Mouse (Mus musculus): ENCODE measurements at regions not wholly inside any gene's neighbourhood (a gene's known extent, or its start where the extent isn't known, plus 50 kb on each side); places are given as distances from the start of the nearest gene placed in this dataset.

- Histone ChIP-seq H3K27ac (ENCODE audit: low read depth, low read length) (no peak overlapping the region), H3K4me3 (ENCODE audit: low read length) (no peak overlapping the region), H3K4me2 (replicated peaks; ENCODE audit: low read depth, low read length) (no peak overlapping the region), H3K36me3 (ENCODE audit: control insufficient read depth, insufficient read depth, low read length) (no peaks in the 10 kb centered on the region), H3K4me1 (ENCODE audit: control insufficient read depth, insufficient read depth, low read length) (no peaks in the 10 kb centered on the region), H3K9ac (ENCODE audit: low read depth, low read length) (no peak overlapping the region), H3K27me3 (ENCODE audit: control insufficient read depth, insufficient read depth, low read length) (no peaks in the 10 kb centered on the region), H3K9me3 (ENCODE audit: control insufficient read depth, low read length) (no peaks in the 10 kb centered on the region)
- 28% methylated on average over 5 of the region's 5 CpGs for WGBS
- no peak for ATAC-seq (ENCODE audit: low FRiP score, low TSS enrichment)
These were observed 395.8 kb upstream of the Fam92a start for GRCm38 (mm10) chr4:12567643-12568042.

GRCm38 (mm10) chr4:12563016-12563415 lies 391.2 kb upstream of the Fam92a start:
- WGBS: 60% methylated on average over 1 of the region's 1 CpGs
- no peak overlapping the region for H3K4me3 ChIP-seq (ENCODE audit: low read length)
- no peaks in the 10 kb centered on the region for H3K9me3 ChIP-seq (ENCODE audit: control insufficient read depth, low read length)
- no peaks in the 10 kb centered on the region for H3K4me1 ChIP-seq (ENCODE audit: control insufficient read depth, insufficient read depth, low read length)
- H3K27ac ChIP-seq (ENCODE audit: low read depth, low read length): no peak overlapping the region
- H3K27me3 ChIP-seq (ENCODE audit: control insufficient read depth, insufficient read depth, low read length): no peaks in the 10 kb centered on the region
- H3K36me3 ChIP-seq (ENCODE audit: control insufficient read depth, insufficient read depth, low read length): no peaks in the 10 kb centered on the region
- no peak for ATAC-seq (ENCODE audit: low FRiP score, low TSS enrichment)
- H3K9ac ChIP-seq (ENCODE audit: low read depth, low read length): no peak overlapping the region
- no peak overlapping the region for H3K4me2 ChIP-seq (replicated peaks; ENCODE audit: low read depth, low read length)

GRCm38 (mm10) chr4:12560546-12560945 lies 388.7 kb upstream of the Fam92a start:
- H3K36me3 ChIP-seq (ENCODE audit: control insufficient read depth, insufficient read depth, low read length): no peaks in the 10 kb centered on the region
- no peak for ATAC-seq (ENCODE audit: low FRiP score, low TSS enrichment)
- WGBS: 69% methylated on average over 3 of the region's 3 CpGs
- no peak overlapping the region for H3K4me2 ChIP-seq (replicated peaks; ENCODE audit: low read depth, low read length)
- H3K27me3 ChIP-seq (ENCODE audit: control insufficient read depth, insufficient read depth, low read length): no peaks in the 10 kb centered on the region
- H3K9me3 ChIP-seq (ENCODE audit: control insufficient read depth, low read length): no peaks in the 10 kb centered on the region
- no peak overlapping the region for H3K27ac ChIP-seq (ENCODE audit: low read depth, low read length)
- H3K4me3 ChIP-seq (ENCODE audit: low read length): no peak overlapping the region
- H3K9ac ChIP-seq (ENCODE audit: low read depth, low read length): no peak overlapping the region
- H3K4me1 ChIP-seq (ENCODE audit: control insufficient read depth, insufficient read depth, low read length): no peaks in the 10 kb centered on the region

GRCm38 (mm10) chr4:12560015-12560414 lies 388.2 kb upstream of the Fam92a start:
- no peak overlapping the region for H3K4me2 ChIP-seq (replicated peaks; ENCODE audit: low read depth, low read length)
- H3K9ac ChIP-seq (ENCODE audit: low read depth, low read length): no peak overlapping the region
- H3K27ac ChIP-seq (ENCODE audit: low read depth, low read length): no peak overlapping the region
- no peaks in the 10 kb centered on the region for H3K9me3 ChIP-seq (ENCODE audit: control insufficient read depth, low read length)
- 83% methylated on average over 4 of the region's 4 CpGs for WGBS
- no peaks in the 10 kb centered on the region for H3K36me3 ChIP-seq (ENCODE audit: control insufficient read depth, insufficient read depth, low read length)
- H3K27me3 ChIP-seq (ENCODE audit: control insufficient read depth, insufficient read depth, low read length): no peaks in the 10 kb centered on the region
- H3K4me1 ChIP-seq (ENCODE audit: control insufficient read depth, insufficient read depth, low read length): no peaks in the 10 kb centered on the region
- no peak overlapping the region for H3K4me3 ChIP-seq (ENCODE audit: low read length)
- ATAC-seq (ENCODE audit: low FRiP score, low TSS enrichment): no peak

GRCm38 (mm10) chr4:12557105-12557504 lies 385.3 kb upstream of the Fam92a start:
- Histone ChIP-seq H3K4me3 (ENCODE audit: low read length) (no peak overlapping the region), H3K9me3 (ENCODE audit: control insufficient read depth, low read length) (no peaks in the 10 kb centered on the region), H3K9ac (ENCODE audit: low read depth, low read length) (no peak overlapping the region), H3K27me3 (ENCODE audit: control insufficient read depth, insufficient read depth, low read length) (no peaks in the 10 kb centered on the region), H3K27ac (ENCODE audit: low read depth, low read length) (no peak overlapping the region), H3K4me2 (replicated peaks; ENCODE audit: low read depth, low read length) (no peak overlapping the region), H3K36me3 (ENCODE audit: control insufficient read depth, insufficient read depth, low read length) (no peaks in the 10 kb centered on the region), H3K4me1 (ENCODE audit: control insufficient read depth, insufficient read depth, low read length) (no peaks in the 10 kb centered on the region)
- 86% methylated on average over 2 of the region's 2 CpGs for WGBS
- no peak for ATAC-seq (ENCODE audit: low FRiP score, low TSS enrichment)

- Histone ChIP-seq H3K4me2 (replicated peaks; ENCODE audit: low read depth, low read length) (no peak overlapping the region), H3K4me1 (ENCODE audit: control insufficient read depth, insufficient read depth, low read length) (no peaks in the 10 kb centered on the region), H3K9me3 (ENCODE audit: control insufficient read depth, low read length) (no peaks in the 10 kb centered on the region), H3K9ac (ENCODE audit: low read depth, low read length) (no peak overlapping the region), H3K36me3 (ENCODE audit: control insufficient read depth, insufficient read depth, low read length) (no peaks in the 10 kb centered on the region), H3K27me3 (ENCODE audit: control insufficient read depth, insufficient read depth, low read length) (no peaks in the 10 kb centered on the region), H3K27ac (ENCODE audit: low read depth, low read length) (no peak overlapping the region), H3K4me3 (ENCODE audit: low read length) (no peak overlapping the region)
- no peak for ATAC-seq (ENCODE audit: low FRiP score, low TSS enrichment)
- 85% methylated on average over 4 of the region's 4 CpGs for WGBS
These were observed 377.4 kb upstream of the Fam92a start for GRCm38 (mm10) chr4:12549265-12549664.

- no peak overlapping the region for H3K4me3 ChIP-seq (ENCODE audit: low read length)
- no peak for ATAC-seq (ENCODE audit: low FRiP score, low TSS enrichment)
- H3K4me1 ChIP-seq (ENCODE audit: control insufficient read depth, insufficient read depth, low read length): no peaks in the 10 kb centered on the region
- no peaks in the 10 kb centered on the region for H3K36me3 ChIP-seq (ENCODE audit: control insufficient read depth, insufficient read depth, low read length)
- no peak overlapping the region for H3K4me2 ChIP-seq (replicated peaks; ENCODE audit: low read depth, low read length)
- WGBS: 45% methylated on average over 2 of the region's 2 CpGs
- no peaks in the 10 kb centered on the region for H3K27me3 ChIP-seq (ENCODE audit: control insufficient read depth, insufficient read depth, low read length)
- H3K9ac ChIP-seq (ENCODE audit: low read depth, low read length): no peak overlapping the region
- no peaks in the 10 kb centered on the region for H3K9me3 ChIP-seq (ENCODE audit: control insufficient read depth, low read length)
- H3K27ac ChIP-seq (ENCODE audit: low read depth, low read length): no peak overlapping the region
These were observed 372.1 kb upstream of the Fam92a start for GRCm38 (mm10) chr4:12543906-12544305.

- H3K9me3 ChIP-seq (ENCODE audit: control insufficient read depth, low read length): no peaks in the 10 kb centered on the region
- 81% methylated on average over 1 of the region's 1 CpGs for WGBS
- H3K9ac ChIP-seq (ENCODE audit: low read depth, low read length): no peak overlapping the region
- no peak overlapping the region for H3K4me2 ChIP-seq (replicated peaks; ENCODE audit: low read depth, low read length)
- H3K27me3 ChIP-seq (ENCODE audit: control insufficient read depth, insufficient read depth, low read length): no peaks in the 10 kb centered on the region
- H3K36me3 ChIP-seq (ENCODE audit: control insufficient read depth, insufficient read depth, low read length): no peaks in the 10 kb centered on the region
- ATAC-seq (ENCODE audit: low FRiP score, low TSS enrichment): no peak
- H3K27ac ChIP-seq (ENCODE audit: low read depth, low read length): no peak overlapping the region
- H3K4me3 ChIP-seq (ENCODE audit: low read length): no peak overlapping the region
- H3K4me1 ChIP-seq (ENCODE audit: control insufficient read depth, insufficient read depth, low read length): no peaks in the 10 kb centered on the region
These were observed 369.7 kb upstream of the Fam92a start for GRCm38 (mm10) chr4:12541508-12541907.

- H3K4me1 ChIP-seq (ENCODE audit: control insufficient read depth, insufficient read depth, low read length): no peaks in the 10 kb centered on the region
- no peak overlapping the region for H3K27ac ChIP-seq (ENCODE audit: low read depth, low read length)
- no peaks in the 10 kb centered on the region for H3K36me3 ChIP-seq (ENCODE audit: control insufficient read depth, insufficient read depth, low read length)
- 27% methylated on average over 4 of the region's 4 CpGs for WGBS
- no peaks in the 10 kb centered on the region for H3K9me3 ChIP-seq (ENCODE audit: control insufficient read depth, low read length)
- H3K4me2 ChIP-seq (replicated peaks; ENCODE audit: low read depth, low read length): no peak overlapping the region
- H3K27me3 ChIP-seq (ENCODE audit: control insufficient read depth, insufficient read depth, low read length): no peaks in the 10 kb centered on the region
- no peak overlapping the region for H3K9ac ChIP-seq (ENCODE audit: low read depth, low read length)
- H3K4me3 ChIP-seq (ENCODE audit: low read length): no peak overlapping the region
- peak; percentile 76; the same call in 1 of the 2 replicates for ATAC-seq (ENCODE audit: low FRiP score, low TSS enrichment)
These were observed 367.5 kb upstream of the Fam92a start for GRCm38 (mm10) chr4:12539184-12539791.
